Mouse (Mus musculus): ENCODE results near the gene P2rx5.

GRCm38 (mm10) chr11:73111414-73111813 is 48.8 kb upstream of the P2rx5 start:
- TF ChIP-seq CTCF (IDR thresholded peaks at IDR 0.05; ENCODE audit: control insufficient read depth, insufficient read depth, insufficient replicate concordance, low read depth, low read length) (no peak), POLR2A (IDR thresholded peaks at IDR 0.05; ENCODE audit: control insufficient read depth, low read depth, low read length) (no peak)
